Mouse (Mus musculus) heart, adult 2 months (tissue): ENCODE measurements around the gene Scai.

Experiments
- CTCF ChIP-seq: fragments of 200-600 bp; IDR thresholded peaks from 2 replicates; pipeline ENCODE4 v1.8.1; 2022; ENCODE audit warnings: antibody characterized with exemption, mild to moderate bottlenecking, moderate library complexity
- POLR2A ChIP-seq: fragments of 200-500 bp; IDR thresholded peaks from 2 replicates; pipeline ENCODE4 v1.6.1; 2011; ENCODE audit warnings: mild to moderate bottlenecking, low read depth, low read length, control low read depth; ENCODE audit not compliant: insufficient read depth

DNA sequence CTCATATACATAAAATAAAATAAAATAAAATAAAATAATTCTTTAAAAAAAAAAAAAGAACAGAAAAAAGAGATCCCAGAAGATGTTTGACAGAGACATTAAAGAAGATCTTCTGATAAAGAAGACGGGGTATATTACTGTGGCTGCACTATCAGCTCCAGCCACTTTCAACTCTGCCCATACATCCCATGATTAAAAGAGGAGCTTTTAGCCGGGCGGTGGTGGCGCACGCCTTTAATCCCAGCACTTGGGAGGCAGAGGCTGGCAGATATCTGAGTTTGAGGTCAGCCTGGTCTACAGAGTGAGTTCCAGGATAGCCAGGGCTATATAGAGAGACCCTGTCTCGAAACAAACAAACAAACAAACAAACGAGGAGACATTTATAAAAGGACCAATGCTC, 76.4 kb downstream of the Scai start:
- TF ChIP-seq CTCF (no peak), POLR2A (no peak)
